Mouse (Mus musculus): ENCODE measurements at regions not wholly inside any gene's neighbourhood (a gene's known extent, or its start where the extent isn't known, plus 50 kb on each side); places are given as distances from the start of the nearest gene placed in this dataset.

GRCm38 (mm10) chr10:122515698-122516097, 67.4 kb downstream of the Avpr1a start:
- intact Hi-C loops (cut with DNase I) = loop anchor here (1.0 kb wide), 1 partner anchor 10 kb away; no protein-coding TSS in a partner anchor
- no peak for DNase-seq
- no peak overlapping the region for H3K27ac ChIP-seq
- no peak for TF ChIP-seq EP300 (IDR thresholded peaks at IDR 0.05; ENCODE audit: insufficient read depth, low read depth, low read length)
- TF ChIP-seq POLR2A (IDR thresholded peaks at IDR 0.05; ENCODE audit: insufficient read depth, low read depth, low read length) = no peak
- TF ChIP-seq CTCF (IDR thresholded peaks at IDR 0.05) = no peak
- no peak overlapping the region for H3K4me3 ChIP-seq
- H3K36me3 ChIP-seq (ENCODE audit: control insufficient read depth, insufficient read depth, low read length) = no peaks in the 10 kb centered on the region
- no peaks in the 10 kb centered on the region for H3K4me1 ChIP-seq (ENCODE audit: control insufficient read depth, insufficient read depth, low read length)
- no peaks in the 10 kb centered on the region for H3K27me3 ChIP-seq (ENCODE audit: control insufficient read depth, insufficient read depth, low read length)
- 92% methylated on average over 3 of the region's 3 CpGs for WGBS
- H3K9ac ChIP-seq (ENCODE audit: low read depth, low read length) = no peak overlapping the region
- no peaks in the 10 kb centered on the region for H3K79me2 ChIP-seq (replicated peaks; ENCODE audit: control insufficient read depth, insufficient read depth, low read length)

- Histone ChIP-seq H3K4me3 (no peak overlapping the region), H3K36me3 (ENCODE audit: control insufficient read depth, insufficient read depth, low read length) (no peaks in the 10 kb centered on the region), H3K27ac (no peak overlapping the region), H3K27me3 (ENCODE audit: control insufficient read depth, insufficient read depth, low read length) (no peaks in the 10 kb centered on the region), H3K4me1 (ENCODE audit: control insufficient read depth, insufficient read depth, low read length) (no peaks in the 10 kb centered on the region), H3K79me2 (replicated peaks; ENCODE audit: control insufficient read depth, insufficient read depth, low read length) (no peaks in the 10 kb centered on the region), H3K9ac (ENCODE audit: low read depth, low read length) (no peak overlapping the region)
- intact Hi-C loops (cut with DNase I) = no loop called here
- WGBS = 92% methylated on average over 4 of the region's 4 CpGs
- no peak for DNase-seq
- no peak for TF ChIP-seq EP300 (IDR thresholded peaks at IDR 0.05; ENCODE audit: insufficient read depth, low read depth, low read length)
- TF ChIP-seq CTCF (IDR thresholded peaks at IDR 0.05) = no peak
- no peak for TF ChIP-seq POLR2A (IDR thresholded peaks at IDR 0.05; ENCODE audit: insufficient read depth, low read depth, low read length)
Measured at GRCm38 (mm10) chr10:122519274-122519790, 71.0 kb downstream of the Avpr1a start.

- no peaks in the 10 kb centered on the region for H3K36me3 ChIP-seq (ENCODE audit: control insufficient read depth, insufficient read depth, low read length)
- WGBS = 85% methylated on average over 7 of the region's 7 CpGs
- no peak overlapping the region for H3K4me3 ChIP-seq
- H3K79me2 ChIP-seq (replicated peaks; ENCODE audit: control insufficient read depth, insufficient read depth, low read length) = no peaks in the 10 kb centered on the region
- H3K27ac ChIP-seq = no peak overlapping the region
- H3K4me1 ChIP-seq (ENCODE audit: control insufficient read depth, insufficient read depth, low read length) = no peaks in the 10 kb centered on the region
- H3K27me3 ChIP-seq (ENCODE audit: control insufficient read depth, insufficient read depth, low read length) = no peaks in the 10 kb centered on the region
- TF ChIP-seq POLR2A (IDR thresholded peaks at IDR 0.05; ENCODE audit: insufficient read depth, low read depth, low read length) (no peak), CTCF (IDR thresholded peaks at IDR 0.05) (no peak)
- no peak for DNase-seq
- intact Hi-C loops (cut with DNase I) = no loop called here
- H3K9ac ChIP-seq (ENCODE audit: low read depth, low read length) = no peak overlapping the region
Measured at GRCm38 (mm10) chr10:122519981-122520380, 71.7 kb downstream of the Avpr1a start.

GRCm38 (mm10) chr10:122522631-122523030, 74.3 kb downstream of the Avpr1a start:
- no peaks in the 10 kb centered on the region for H3K79me2 ChIP-seq (replicated peaks; ENCODE audit: control insufficient read depth, insufficient read depth, low read length)
- H3K4me1 ChIP-seq (ENCODE audit: control insufficient read depth, insufficient read depth, low read length) = no peaks in the 10 kb centered on the region
- H3K27me3 ChIP-seq (ENCODE audit: control insufficient read depth, insufficient read depth, low read length) = no peaks in the 10 kb centered on the region
- no peak overlapping the region for H3K9ac ChIP-seq (ENCODE audit: low read depth, low read length)
- 61% methylated on average over 3 of the region's 3 CpGs for WGBS
- H3K36me3 ChIP-seq (ENCODE audit: control insufficient read depth, insufficient read depth, low read length) = no peaks in the 10 kb centered on the region
- H3K27ac ChIP-seq = no peak overlapping the region
- no peak for DNase-seq
- TF ChIP-seq POLR2A (IDR thresholded peaks at IDR 0.05; ENCODE audit: insufficient read depth, low read depth, low read length) = no peak
- no peak for TF ChIP-seq EP300 (IDR thresholded peaks at IDR 0.05; ENCODE audit: insufficient read depth, low read depth, low read length)
- H3K4me3 ChIP-seq = no peak overlapping the region
- intact Hi-C loops (cut with DNase I) = no loop called here

GRCm38 (mm10) chr10:122525360-122525759, 77.1 kb downstream of the Avpr1a start:
- H3K79me2 ChIP-seq (replicated peaks; ENCODE audit: control insufficient read depth, insufficient read depth, low read length) = no peaks in the 10 kb centered on the region
- whole genome bisulfite sequencing = 52% methylated on average over 7 of the region's 7 CpGs
- TF ChIP-seq EP300 (IDR thresholded peaks at IDR 0.05; ENCODE audit: insufficient read depth, low read depth, low read length) (no peak), CTCF (IDR thresholded peaks at IDR 0.05) (no peak), POLR2A (IDR thresholded peaks at IDR 0.05; ENCODE audit: insufficient read depth, low read depth, low read length) (no peak)
- no peaks in the 10 kb centered on the region for H3K36me3 ChIP-seq (ENCODE audit: control insufficient read depth, insufficient read depth, low read length)
- no peaks in the 10 kb centered on the region for H3K4me1 ChIP-seq (ENCODE audit: control insufficient read depth, insufficient read depth, low read length)
- H3K9ac ChIP-seq (ENCODE audit: low read depth, low read length) = no peak overlapping the region
- intact Hi-C loops (cut with DNase I) = loop anchor here (5.0 kb wide), 3 partner anchors 78 to 418 kb away; partner anchors contain the start of gene Avpr1a
- no peak overlapping the region for H3K27ac ChIP-seq
- H3K27me3 ChIP-seq (ENCODE audit: control insufficient read depth, insufficient read depth, low read length) = no peaks in the 10 kb centered on the region
- no peak overlapping the region for H3K4me3 ChIP-seq
- DNase-seq = peak; percentile 13 to 30

GRCm38 (mm10) chr10:122525807-122526206, 77.5 kb downstream of the Avpr1a start:
- Histone ChIP-seq H3K36me3 (ENCODE audit: control insufficient read depth, insufficient read depth, low read length) (no peaks in the 10 kb centered on the region), H3K4me3 (no peak overlapping the region), H3K79me2 (replicated peaks; ENCODE audit: control insufficient read depth, insufficient read depth, low read length) (no peaks in the 10 kb centered on the region), H3K27ac (no peak overlapping the region), H3K9ac (ENCODE audit: low read depth, low read length) (no peak overlapping the region), H3K4me1 (ENCODE audit: control insufficient read depth, insufficient read depth, low read length) (no peaks in the 10 kb centered on the region), H3K27me3 (ENCODE audit: control insufficient read depth, insufficient read depth, low read length) (no peaks in the 10 kb centered on the region)
- intact Hi-C loops (cut with DNase I) = loop anchor here (5.0 kb wide), 3 partner anchors 79 to 419 kb away; partner anchors contain the start of gene Avpr1a
- TF ChIP-seq POLR2A (IDR thresholded peaks at IDR 0.05; ENCODE audit: insufficient read depth, low read depth, low read length) = no peak
- TF ChIP-seq CTCF (IDR thresholded peaks at IDR 0.05) = peak; percentile 34
- 69% methylated on average over 6 of the region's 6 CpGs for WGBS
- DNase-seq = no peak

All from heart, adult 2 months (tissue).